Mouse (Mus musculus) adrenal gland, adult (tissue): Measurements from ENCODE around the gene Gm10217.
A peak's percentile ranks its signal among the peaks of the same experiment; 100 is the strongest.

ENCODE experiments used
- DNase-seq, 2 experiments: peaks; one replicate each; pipeline ENCODE4 v3.0.0; 2022 to 2023; ENCODE audit warnings: low spot score in 1 of 2; ENCODE audit not compliant: inconsistent age in 2 of 2

Gm10217 gene

DNA sequence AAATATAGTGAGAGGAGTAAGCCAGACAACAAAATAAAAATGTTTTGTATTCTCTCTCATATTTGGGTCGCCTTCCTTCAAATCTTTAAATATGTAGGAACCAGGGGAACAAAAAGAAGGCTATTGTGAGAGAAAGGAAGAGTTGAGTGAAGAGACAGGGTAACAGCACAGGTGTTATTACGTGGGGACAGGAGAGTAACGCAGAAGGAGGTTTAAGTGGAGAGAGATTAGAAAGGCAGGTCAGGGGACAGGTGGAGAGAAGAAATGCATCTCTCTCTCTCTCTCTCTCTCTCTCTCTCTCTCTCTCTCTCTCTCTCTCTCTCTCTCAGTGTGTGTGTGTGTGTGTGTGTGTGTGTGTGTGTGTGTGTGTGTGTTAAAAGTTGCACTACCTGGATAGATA lies at the start of gene Gm10217:
Gene Gm10217, plus strand, starts transcription at position 301 of the 400 bp plus-strand sequence.
- no peak for DNase-seq

DNA sequence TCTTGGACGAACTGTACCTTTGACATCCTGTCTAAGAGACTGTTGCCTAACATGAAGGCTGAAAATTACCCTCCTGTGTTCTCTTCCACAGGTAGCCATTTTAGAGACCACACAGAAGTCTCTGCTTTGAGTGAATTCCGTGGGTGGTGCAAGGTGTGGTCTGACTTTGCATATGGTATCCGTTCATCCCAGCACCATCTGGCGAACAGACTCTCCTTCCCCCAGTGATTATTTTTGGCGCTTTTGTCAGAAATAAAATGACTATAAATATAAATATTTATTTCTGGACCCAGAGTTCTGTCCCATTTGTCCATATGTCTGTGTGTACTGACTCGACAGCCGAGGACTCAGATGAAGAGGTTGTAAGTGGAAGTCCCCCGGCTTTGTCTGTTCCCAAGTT lies 39.3 kb upstream of the Gm10217 start:
- DNase-seq = no peak

DNA sequence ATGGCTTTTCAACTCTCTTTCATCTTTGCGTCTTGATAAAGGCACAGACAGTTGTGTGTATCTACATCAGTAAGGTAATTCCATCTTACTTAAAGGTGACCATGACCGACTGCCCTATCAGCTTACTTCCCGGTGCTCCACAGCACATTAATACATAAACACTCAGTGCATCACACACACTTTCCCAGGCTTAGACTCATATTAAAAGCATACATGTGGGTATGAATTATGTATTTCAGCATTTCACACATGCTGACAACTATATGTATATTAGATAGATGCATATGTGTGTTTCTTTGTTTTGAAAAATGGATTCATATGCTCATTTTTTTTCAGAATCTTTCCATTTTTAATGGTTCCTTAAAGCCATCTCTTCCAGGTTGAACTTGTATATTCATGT lies 23.8 kb upstream of the Gm10217 start:
- no peak for DNase-seq

DNA sequence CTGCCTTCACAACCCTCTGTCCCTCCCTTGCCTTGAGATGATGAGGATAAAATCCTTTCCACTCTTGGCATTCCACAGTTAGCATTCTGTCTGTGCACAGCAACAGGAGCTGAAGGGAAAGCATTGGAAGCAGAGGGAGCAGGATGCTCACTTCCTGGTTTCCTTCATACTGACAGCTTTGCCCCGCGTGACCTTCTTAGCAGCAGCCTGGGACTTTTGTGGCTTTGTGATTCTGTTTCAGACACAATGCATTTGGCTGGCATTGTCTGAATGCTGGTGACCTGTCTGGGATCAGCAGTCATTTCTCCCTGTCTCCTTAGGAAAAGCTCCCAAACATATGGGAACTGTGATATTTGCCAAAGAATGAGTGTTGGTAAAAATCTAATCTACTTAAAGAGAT lies 4.8 kb upstream of the Gm10217 start:
- peak in 1 of 2 experiments; percentile 24 for DNase-seq

DNA sequence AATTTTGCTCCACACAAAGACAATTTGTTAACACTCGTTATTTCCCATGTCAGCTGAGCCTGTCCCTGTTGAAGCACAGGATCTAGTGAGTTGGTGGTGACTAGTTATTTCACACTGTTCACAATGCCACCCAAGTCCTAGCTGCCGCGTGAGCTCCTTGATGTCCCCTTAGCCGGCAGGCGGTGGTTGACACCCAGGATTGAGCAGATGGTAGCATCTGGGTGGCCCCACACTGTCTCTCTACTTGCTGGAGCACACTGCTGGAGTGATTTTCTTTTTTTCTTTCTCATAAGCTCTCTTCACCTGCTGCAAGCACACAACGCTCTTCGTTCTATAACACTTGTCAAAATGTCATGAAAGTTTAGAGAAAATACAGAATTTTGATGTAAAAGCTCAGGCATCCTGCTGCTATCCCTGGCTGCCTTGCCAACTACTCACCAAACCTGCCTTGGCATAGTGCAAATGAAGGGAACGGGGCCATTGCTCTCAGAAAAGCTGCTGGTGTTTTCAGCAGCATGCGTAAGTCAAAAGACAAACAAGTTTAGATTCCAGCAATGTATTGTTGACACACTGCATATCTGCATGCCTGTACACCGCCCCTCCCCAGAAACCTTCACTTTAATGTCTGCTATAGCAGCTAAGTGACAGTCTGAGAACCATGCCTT lies 3.4 kb upstream of the Gm10217 start:
- DNase-seq = no peak

DNA sequence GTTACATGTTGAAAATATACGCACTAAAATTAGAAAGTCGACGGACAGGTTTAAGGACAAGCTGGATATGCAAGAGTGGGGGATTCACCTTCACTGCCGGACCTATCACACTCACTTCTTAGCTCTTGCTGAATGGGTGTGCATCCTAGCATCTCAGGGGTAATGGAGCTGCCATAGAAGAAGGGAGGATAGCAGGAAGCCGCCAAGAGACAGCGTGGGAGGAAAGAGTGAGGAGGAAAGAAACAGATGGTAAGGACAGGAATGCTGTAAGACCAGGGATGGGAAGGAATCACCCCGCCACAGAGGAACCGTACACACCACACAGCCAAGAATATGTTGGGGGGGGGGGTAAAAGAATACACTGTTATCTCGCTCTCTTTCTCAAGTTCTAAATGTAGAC lies 1.1 kb downstream of the Gm10217 start:
- no peak for DNase-seq

DNA sequence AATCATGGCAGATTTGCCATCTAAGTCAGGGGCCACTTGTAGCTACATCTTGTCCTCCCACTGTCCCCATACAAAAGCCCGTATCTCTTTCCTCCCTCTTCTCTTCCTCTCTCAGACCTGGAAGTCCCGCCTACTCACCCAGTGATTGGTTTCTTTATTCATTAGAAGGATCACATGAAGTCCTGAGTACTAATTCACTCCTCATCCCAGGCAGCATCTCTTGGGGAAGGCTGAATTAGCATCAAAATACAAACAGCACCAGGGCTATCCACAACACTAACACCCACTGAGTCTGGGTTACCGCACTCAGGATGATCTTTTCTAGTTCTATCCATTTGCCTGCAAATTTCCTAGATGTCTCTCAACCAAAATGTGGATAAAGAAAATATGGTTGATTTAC lies 4.0 kb downstream of the Gm10217 start:
- DNase-seq = no peak

DNA sequence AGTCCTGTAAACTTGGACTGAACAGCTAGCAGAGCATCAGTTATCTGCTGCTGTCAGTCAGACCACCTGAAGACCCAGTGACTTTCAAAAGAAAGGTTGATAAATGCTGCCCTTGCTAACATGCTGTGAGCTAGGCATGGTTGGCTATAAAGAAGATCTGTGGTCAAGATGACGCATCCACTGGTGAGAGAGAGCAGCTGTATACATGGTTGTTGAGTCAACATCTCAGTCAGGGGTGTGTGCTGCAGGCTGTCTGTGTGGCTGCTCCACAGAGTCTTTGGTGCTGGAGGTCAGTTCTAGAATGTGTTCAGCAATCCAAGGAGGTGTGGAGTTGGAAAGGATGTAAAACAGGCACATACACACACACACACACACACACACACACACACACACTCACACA lies 12.2 kb downstream of the Gm10217 start:
- no peak for DNase-seq

DNA sequence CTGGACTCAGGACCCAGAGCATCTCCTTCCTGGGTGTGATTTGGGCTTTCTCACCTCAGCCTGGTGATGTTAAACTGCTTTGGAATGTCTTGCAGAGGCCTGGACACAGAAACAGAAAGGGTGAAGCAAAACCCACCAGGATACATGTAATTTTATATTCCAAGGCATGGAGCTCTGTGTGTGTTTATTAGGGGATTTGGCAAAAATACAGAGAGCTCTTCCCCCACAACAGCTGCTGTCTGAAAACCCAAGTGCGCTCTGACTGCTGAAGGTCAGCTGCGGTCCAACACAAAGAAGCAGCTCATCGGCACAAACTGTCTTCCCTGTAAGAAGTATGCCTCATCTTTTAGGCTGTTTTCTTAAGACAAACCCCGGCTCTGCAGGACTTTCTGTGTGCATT lies 15.9 kb downstream of the Gm10217 start:
- no peak for DNase-seq

DNA sequence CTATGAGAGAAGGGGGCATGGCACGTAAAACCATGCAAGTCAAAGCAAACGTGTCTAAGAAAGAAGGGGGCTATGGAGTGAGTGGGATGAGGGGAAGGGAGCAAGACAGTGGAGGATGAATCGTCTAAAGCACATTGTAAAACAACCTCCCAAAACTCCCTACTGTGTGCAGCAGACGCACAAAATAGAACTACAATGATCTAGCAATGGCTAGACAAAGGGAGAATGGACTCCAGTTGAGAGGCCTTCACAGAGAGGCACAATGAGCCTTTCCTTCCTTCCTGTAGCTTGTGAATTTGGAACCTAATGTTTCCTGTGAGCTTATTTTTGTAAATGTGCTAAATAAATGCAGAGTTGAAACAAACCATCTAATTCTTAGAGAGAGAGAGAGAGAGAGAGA lies 22.7 kb downstream of the Gm10217 start:
- DNase-seq = no peak

DNA sequence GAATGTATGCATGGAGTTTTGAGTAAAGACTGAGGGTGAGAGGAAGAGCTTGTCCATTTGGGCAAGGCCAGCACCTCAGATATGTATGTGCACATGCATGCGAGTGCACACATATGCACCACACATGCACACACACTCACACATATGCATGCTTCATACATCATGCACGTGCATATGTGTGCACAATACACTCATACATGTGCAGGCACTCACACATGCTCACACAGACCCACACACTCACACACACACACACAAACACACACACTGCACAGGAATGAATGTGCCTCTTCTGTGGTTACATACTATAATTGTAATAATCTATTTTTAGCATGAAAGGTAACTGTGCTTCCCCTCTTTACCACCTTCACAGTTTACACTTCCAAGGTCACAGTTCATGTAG lies 35.1 kb downstream of the Gm10217 start:
- no peak for DNase-seq

DNA sequence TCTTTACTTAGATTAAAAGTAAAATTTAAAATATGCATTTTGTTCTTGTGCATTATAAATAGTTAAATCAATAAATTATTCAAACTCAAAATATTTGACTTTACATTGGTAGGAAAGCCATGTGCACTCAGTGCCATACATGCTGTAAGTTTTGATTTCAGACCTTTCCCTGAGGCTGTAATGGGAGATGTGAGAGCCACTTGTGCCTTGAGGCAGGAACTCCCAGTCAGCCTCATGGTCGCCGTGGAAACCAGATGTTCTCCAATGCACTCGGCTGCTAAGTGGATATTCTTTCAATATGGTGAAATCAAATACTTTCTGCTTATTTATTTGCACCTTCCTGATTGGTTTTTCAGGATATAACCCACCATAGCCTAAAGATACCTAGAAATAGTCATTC lies 35.6 kb downstream of the Gm10217 start:
- DNase-seq = no peak
